Mouse (Mus musculus) erythroid progenitor cell, adult 5-6 weeks (primary cell): ENCODE measurements around the gene Zfp688. TPM values are rescaled to one million over a fixed set of nuclear protein-coding genes. Genes with fewer than 3 reads are reported as not detected.
"Not testable (repeated sequence)": the region's sequence is repeated elsewhere in the genome, so short reads cannot be mapped to it uniquely, and the experiment has no call there.

Source experiments
- ATAC-seq: replicated peaks from 2 replicates; pipeline ENCODE4 v1.8.0; 2016; ENCODE audit warnings: moderate number of reproducible peaks, mild to moderate bottlenecking, moderate TSS enrichment, inconsistent platforms; ENCODE audit not compliant: poor library complexity, low FRiP score, severe bottlenecking
- total RNA-seq, 2 experiments: library from RNA; stranded (forward) in 1 of 2; stranded (reverse) in 1 of 2; fragments of 150-400 nt in 1 of 2; fragments of 186-747, 209-891 nt in 1 of 2; gene quantifications; 2 replicates each; pipeline versions ENCODE4 v1.2.3 to v1.2.4; 2015 to 2017; ENCODE audit warnings: low replicate concordance in 2 of 2

The Zfp688 gene
- total RNA-seq (2015; ENCODE audit: low replicate concordance) (5.0 and 20.9 TPM in 2 replicates), total RNA-seq (2017; ENCODE audit: low replicate concordance) (5.0 and 6.7 TPM in 2 replicates)

- peak; percentile 95 for ATAC-seq
These were observed at the start of gene Zfp688 for GRCm38 (mm10) chr7:127421388-127422191. TSS of gene Zfp688 (minus strand) at chr7:127422068.

- ATAC-seq, result peak; percentile 39
These were observed 49.8 kb upstream of the Zfp688 start for GRCm38 (mm10) chr7:127471646-127472010.

GRCm38 (mm10) chr7:127470743-127471645 lies 49.1 kb upstream of the Zfp688 start:
- ATAC-seq, result peak; percentile 87

- peak; percentile 64 for ATAC-seq
These were observed 48.3 kb upstream of the Zfp688 start for GRCm38 (mm10) chr7:127470011-127470715.

GRCm38 (mm10) chr7:127466606-127467005 lies 44.7 kb upstream of the Zfp688 start:
- ATAC-seq, result no peak

- 0 out of 2 replicates have a peak, but pooled peaks have one; percentile 61 for ATAC-seq
These were observed 43.8 kb upstream of the Zfp688 start for GRCm38 (mm10) chr7:127465670-127466069.

DNA sequence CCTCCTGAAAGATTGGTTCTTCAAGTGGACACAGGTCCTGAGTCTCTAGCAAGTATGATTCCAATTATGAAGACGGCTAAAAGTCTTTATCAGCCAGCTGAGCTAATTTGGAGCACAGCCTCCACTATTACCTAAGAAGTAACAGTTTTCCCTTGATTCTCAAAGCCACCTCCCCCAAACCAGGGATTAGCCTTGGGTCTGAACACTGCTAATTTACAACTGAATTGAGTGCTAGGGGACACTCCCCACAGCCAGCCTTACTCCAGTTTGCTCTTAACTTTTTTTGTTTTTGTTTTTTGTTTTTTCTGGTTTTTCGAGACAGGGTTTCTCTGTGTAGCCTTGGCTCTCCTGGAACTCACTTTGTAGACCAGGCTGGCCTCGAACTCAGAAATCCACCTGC lies 43.3 kb upstream of the Zfp688 start:
- ATAC-seq, result no peak

DNA sequence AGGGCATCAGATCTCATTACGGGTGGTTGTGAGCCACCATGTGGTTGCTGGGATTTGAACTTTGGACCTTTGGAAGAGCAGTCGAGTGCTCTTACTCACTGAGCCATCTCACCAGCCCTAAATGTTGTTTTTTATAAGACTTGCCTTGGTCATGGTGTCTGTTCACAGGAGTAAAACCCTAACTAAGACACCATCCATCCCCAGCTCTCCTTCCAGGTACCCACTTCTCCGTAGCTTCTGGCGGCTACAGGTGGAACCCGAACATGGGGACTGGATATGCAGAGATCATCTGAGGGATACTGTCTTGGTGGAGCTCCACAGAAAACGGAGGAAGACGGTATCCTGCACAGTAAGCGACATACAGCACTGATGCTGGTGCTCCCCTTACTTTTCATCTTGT lies 37.4 kb upstream of the Zfp688 start, which contains the start of gene Prr14:
Prr14 (plus strand) TSS at position 301 of the 400 bp plus-strand sequence.
- ATAC-seq, result not testable (repeated sequence)

GRCm38 (mm10) chr7:127458371-127459122 lies 36.7 kb upstream of the Zfp688 start:
- ATAC-seq, result not testable (repeated sequence)

DNA sequence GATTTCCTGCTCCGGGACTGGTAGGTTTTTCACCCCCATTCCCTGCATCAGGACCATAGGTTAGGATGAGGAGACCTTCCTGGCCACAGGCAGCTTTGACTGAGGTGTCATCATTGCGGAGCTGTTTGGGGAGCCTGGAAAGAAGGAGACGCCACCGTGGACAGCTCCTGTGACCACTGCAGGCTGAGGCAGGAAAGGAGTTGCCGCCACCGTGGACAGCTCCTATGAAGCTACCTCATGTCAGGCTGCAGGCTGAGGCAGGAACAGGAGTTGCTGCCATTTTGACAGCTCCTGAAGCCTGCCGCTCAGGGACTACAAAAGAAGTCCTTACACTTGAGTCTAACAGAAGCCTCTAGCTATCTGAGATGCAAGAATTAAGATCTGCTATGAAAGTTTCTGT lies 33.0 kb upstream of the Zfp688 start:
- ATAC-seq, result no peak

DNA sequence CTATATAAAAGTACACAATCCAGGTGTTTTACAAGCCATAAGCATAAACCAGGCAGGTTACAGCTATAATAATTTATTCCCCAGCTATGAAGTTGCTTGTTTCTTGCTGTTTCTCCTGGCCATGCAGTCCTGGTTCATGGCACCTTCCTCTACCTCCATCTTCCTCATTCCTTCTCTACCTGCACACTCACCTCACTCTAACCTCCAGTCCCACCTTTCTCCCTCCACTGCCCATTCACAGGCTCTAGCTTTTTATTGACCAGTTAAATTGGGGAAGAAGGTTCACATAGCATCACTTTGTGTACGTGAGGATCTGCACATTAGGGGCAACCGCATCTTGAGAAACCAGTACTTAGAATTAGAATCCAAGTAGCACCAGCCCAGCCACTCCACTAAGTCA lies 31.2 kb upstream of the Zfp688 start:
- ATAC-seq, result no peak

DNA sequence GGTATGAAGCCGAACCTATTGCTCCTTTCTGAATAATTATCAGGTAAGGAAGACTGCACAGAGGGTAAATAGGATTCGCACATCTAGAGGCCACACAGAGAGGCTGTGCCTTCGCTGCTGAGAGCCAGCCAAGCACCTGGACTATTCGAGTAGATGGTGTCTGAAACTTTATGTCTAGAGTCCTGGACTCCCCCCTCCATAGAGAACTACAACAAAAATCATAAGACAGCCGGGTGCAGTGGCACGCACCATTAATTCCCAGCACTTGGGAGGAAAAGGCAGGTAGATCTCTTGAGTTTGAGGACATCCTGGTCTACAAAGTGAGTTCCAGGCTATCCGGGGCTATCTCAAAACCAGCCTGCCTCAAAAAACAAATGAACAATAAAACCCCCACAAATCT lies 28.1 kb upstream of the Zfp688 start:
- ATAC-seq, result no peak

GRCm38 (mm10) chr7:127448521-127449300 lies 26.8 kb upstream of the Zfp688 start, which contains the start of gene Zfp689:
TSS of gene Zfp689 (minus strand) at chr7:127449158.
- peak; percentile 91 for ATAC-seq

DNA sequence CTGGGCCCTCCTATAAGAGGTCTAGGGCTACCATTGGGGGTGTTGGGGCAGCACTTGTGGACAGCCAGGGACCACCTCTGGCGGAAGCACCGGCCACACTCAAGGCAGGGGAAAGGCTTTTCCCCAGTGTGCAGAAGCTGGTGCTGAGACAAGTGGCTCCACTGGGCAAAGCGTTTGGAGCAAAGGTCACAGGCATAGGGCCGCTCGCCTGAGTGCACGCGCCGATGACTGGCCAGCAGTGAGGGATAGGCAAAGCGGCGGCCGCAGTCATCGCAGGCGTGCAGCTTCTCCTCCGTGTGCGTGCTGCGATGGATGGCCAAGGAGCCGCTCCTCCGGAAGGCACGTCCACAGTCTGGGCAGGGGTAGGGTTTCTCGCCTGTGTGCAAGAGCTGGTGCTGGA lies 22.1 kb upstream of the Zfp688 start:
- ATAC-seq, result no peak

DNA sequence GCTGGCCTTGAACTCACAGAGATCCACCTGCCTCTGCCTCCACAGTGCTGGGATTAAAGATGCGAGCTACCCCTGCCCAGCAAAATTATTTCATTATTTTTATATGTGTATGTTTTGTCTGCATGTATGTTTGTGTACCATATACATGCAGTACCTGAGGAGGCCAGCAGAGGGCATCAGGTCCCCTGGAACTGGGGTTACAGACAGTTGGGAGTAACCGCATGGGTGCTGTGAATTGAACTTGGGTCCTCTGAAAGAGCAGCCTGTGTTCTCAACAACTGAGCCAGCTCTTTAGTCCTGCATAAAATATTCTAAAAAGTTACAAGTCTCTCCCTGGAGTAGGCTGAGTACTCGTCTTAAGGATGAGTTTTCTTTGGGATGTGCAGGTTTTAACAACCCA lies 15.9 kb upstream of the Zfp688 start:
- 0 out of 2 replicates have a peak, but pooled peaks have one; percentile 46 for ATAC-seq

DNA sequence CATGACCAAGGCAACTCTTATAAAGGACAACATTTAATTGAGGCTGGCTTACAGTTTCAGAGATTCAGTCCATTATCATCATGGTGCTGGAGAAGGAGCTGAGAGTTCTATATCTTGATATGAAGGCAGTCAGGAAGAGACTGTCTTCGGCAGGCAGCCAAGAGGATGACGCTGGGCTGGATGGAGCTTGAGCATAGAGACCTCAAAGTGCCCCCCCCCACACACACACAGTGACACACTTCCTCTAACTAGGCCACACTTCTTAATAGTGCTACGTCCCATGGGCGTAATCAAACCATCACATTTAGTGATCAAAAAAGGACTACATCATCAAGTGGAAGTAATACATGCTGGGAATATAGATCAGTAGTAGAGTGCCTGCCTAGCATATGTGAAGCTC lies 13.3 kb upstream of the Zfp688 start:
- no peak for ATAC-seq

GRCm38 (mm10) chr7:127426354-127426753 lies 4.5 kb upstream of the Zfp688 start:
- ATAC-seq, result no peak

DNA sequence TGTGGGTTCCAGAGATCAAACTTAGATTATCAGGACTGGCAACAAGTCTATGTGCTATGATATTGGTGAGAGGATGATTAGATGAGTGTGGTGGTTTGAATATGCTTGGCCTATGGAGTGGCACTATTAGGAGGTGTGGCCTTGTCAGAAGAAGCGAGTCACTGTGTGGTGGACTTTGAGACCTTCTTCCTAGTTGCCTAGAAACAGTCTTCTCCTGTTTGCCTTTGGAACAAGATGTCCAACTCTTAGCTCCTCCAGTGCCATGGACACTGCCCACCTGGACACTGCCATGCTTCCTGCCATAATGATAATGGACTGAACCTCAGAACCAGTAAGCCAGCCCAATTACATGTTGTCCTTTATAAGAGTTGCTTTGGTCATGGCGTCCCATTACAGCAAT lies 4.0 kb upstream of the Zfp688 start:
- ATAC-seq, result no peak
